Mouse (Mus musculus): ENCODE measurements around the gene Fstl3. TPM values are rescaled to one million over a fixed set of nuclear protein-coding genes. Genes with fewer than 3 reads are reported as not detected.

Fstl3 gene
- polyA plus RNA-seq, 1 experiment: 5.8 TPM

- Histone ChIP-seq H3K4me1 (ENCODE audit: control insufficient read depth, insufficient read depth, insufficient read length) (no peaks in the 10 kb centered on the region), H3K4me3 (ENCODE audit: extremely low read depth, insufficient read depth, insufficient read length) (no peak overlapping the region), H3K36me3 (ENCODE audit: control insufficient read depth, insufficient read depth, low read length) (no peaks in the 10 kb centered on the region), H3K27ac (ENCODE audit: insufficient read depth, low read length) (no peak overlapping the region), H3K27me3 (ENCODE audit: control insufficient read depth, insufficient read depth, low read length) (no peaks in the 10 kb centered on the region)
- 43% methylated on average over 15 of the region's 15 CpGs for WGBS
- peak; percentile 30 to 79 for DNase-seq (ENCODE audit: low read depth in 1 of 2, low spot score in 2 of 2)
- peak; percentile 97 for TF ChIP-seq CTCF (IDR thresholded peaks at IDR 0.05; ENCODE audit: extremely low read depth, insufficient read depth, insufficient read length, insufficient replicate concordance)
- TF ChIP-seq POLR2A (IDR thresholded peaks at IDR 0.05; ENCODE audit: low read depth, low read length): no peak
Observed at GRCm38 (mm10) chr10:79811736-79812637, 34.9 kb downstream of the Fstl3 start.

GRCm38 (mm10) chr10:79814271-79814842 is 37.3 kb downstream of the Fstl3 start:
- Histone ChIP-seq H3K36me3 (ENCODE audit: control insufficient read depth, insufficient read depth, low read length) (no peaks in the 10 kb centered on the region), H3K4me3 (ENCODE audit: extremely low read depth, insufficient read depth, insufficient read length) (no peak overlapping the region), H3K4me1 (ENCODE audit: control insufficient read depth, insufficient read depth, insufficient read length) (no peaks in the 10 kb centered on the region), H3K27ac (ENCODE audit: insufficient read depth, low read length) (no peak overlapping the region), H3K27me3 (ENCODE audit: control insufficient read depth, insufficient read depth, low read length) (no peaks in the 10 kb centered on the region)
- TF ChIP-seq POLR2A (IDR thresholded peaks at IDR 0.05; ENCODE audit: low read depth, low read length) (no peak), CTCF (IDR thresholded peaks at IDR 0.05; ENCODE audit: extremely low read depth, insufficient read depth, insufficient read length, insufficient replicate concordance) (no peak)
- 86% methylated on average over 5 of the region's 5 CpGs for WGBS
- DNase-seq (ENCODE audit: low read depth in 1 of 2, low spot score in 2 of 2): no peak

- Histone ChIP-seq H3K4me3 (ENCODE audit: extremely low read depth, insufficient read depth, insufficient read length) (no peak overlapping the region), H3K27ac (ENCODE audit: insufficient read depth, low read length) (no peak overlapping the region), H3K36me3 (ENCODE audit: control insufficient read depth, insufficient read depth, low read length) (no peaks in the 10 kb centered on the region), H3K27me3 (ENCODE audit: control insufficient read depth, insufficient read depth, low read length) (no peaks in the 10 kb centered on the region), H3K4me1 (ENCODE audit: control insufficient read depth, insufficient read depth, insufficient read length) (no peaks in the 10 kb centered on the region)
- WGBS: 90% methylated on average over 12 of the region's 12 CpGs
- no peak for DNase-seq (ENCODE audit: low read depth in 1 of 2, low spot score in 2 of 2)
- TF ChIP-seq POLR2A (IDR thresholded peaks at IDR 0.05; ENCODE audit: low read depth, low read length) (no peak), CTCF (IDR thresholded peaks at IDR 0.05; ENCODE audit: extremely low read depth, insufficient read depth, insufficient read length, insufficient replicate concordance) (no peak)
Observed at GRCm38 (mm10) chr10:79815671-79816494, 38.8 kb downstream of the Fstl3 start.

GRCm38 (mm10) chr10:79817111-79817510 is 40.0 kb downstream of the Fstl3 start:
- Histone ChIP-seq H3K4me1 (ENCODE audit: control insufficient read depth, insufficient read depth, insufficient read length) (no peaks in the 10 kb centered on the region), H3K27me3 (ENCODE audit: control insufficient read depth, insufficient read depth, low read length) (no peaks in the 10 kb centered on the region), H3K27ac (ENCODE audit: insufficient read depth, low read length) (no peak overlapping the region), H3K36me3 (ENCODE audit: control insufficient read depth, insufficient read depth, low read length) (no peaks in the 10 kb centered on the region), H3K4me3 (ENCODE audit: extremely low read depth, insufficient read depth, insufficient read length) (no peak overlapping the region)
- WGBS: 68% methylated on average over 2 of the region's 2 CpGs
- DNase-seq (ENCODE audit: low read depth in 1 of 2, low spot score in 2 of 2): no peak
- no peak for TF ChIP-seq POLR2A (IDR thresholded peaks at IDR 0.05; ENCODE audit: low read depth, low read length)
- TF ChIP-seq CTCF (IDR thresholded peaks at IDR 0.05; ENCODE audit: extremely low read depth, insufficient read depth, insufficient read length, insufficient replicate concordance): no peak

- 87% methylated on average over 4 of the region's 4 CpGs for WGBS
Observed at GRCm38 (mm10) chr10:79818225-79818624, 41.2 kb downstream of the Fstl3 start.

GRCm38 (mm10) chr10:79819606-79820005 is 42.5 kb downstream of the Fstl3 start:
- WGBS: 90% methylated on average over 17 of the region's 17 CpGs
- H3K4me1 ChIP-seq (ENCODE audit: control insufficient read depth, insufficient read depth, insufficient read length): no peaks in the 10 kb centered on the region
- H3K27ac ChIP-seq (ENCODE audit: insufficient read depth, low read length): no peak overlapping the region
- no peaks in the 10 kb centered on the region for H3K27me3 ChIP-seq (ENCODE audit: control insufficient read depth, insufficient read depth, low read length)
- TF ChIP-seq CTCF (IDR thresholded peaks at IDR 0.05; ENCODE audit: extremely low read depth, insufficient read depth, insufficient read length, insufficient replicate concordance) (no peak), POLR2A (IDR thresholded peaks at IDR 0.05; ENCODE audit: low read depth, low read length) (no peak)
- no peaks in the 10 kb centered on the region for H3K36me3 ChIP-seq (ENCODE audit: control insufficient read depth, insufficient read depth, low read length)
- no peak overlapping the region for H3K4me3 ChIP-seq (ENCODE audit: extremely low read depth, insufficient read depth, insufficient read length)
- DNase-seq (ENCODE audit: low read depth in 1 of 2, low spot score in 2 of 2): no peak

More at GRCm38 (mm10) chr10:79818225-79818624, 41.2 kb downstream of the Fstl3 start:
- no peaks in the 10 kb centered on the region for H3K4me1 ChIP-seq (ENCODE audit: control insufficient read depth, insufficient read depth, insufficient read length)
- H3K27ac ChIP-seq (ENCODE audit: insufficient read depth, low read length): no peak overlapping the region
- no peaks in the 10 kb centered on the region for H3K27me3 ChIP-seq (ENCODE audit: control insufficient read depth, insufficient read depth, low read length)
- H3K4me3 ChIP-seq (ENCODE audit: extremely low read depth, insufficient read depth, insufficient read length): no peak overlapping the region
- no peak for TF ChIP-seq CTCF (IDR thresholded peaks at IDR 0.05; ENCODE audit: extremely low read depth, insufficient read depth, insufficient read length, insufficient replicate concordance)
- TF ChIP-seq POLR2A (IDR thresholded peaks at IDR 0.05; ENCODE audit: low read depth, low read length): no peak
- DNase-seq (ENCODE audit: low read depth in 1 of 2, low spot score in 2 of 2): no peak
- H3K36me3 ChIP-seq (ENCODE audit: control insufficient read depth, insufficient read depth, low read length): no peaks in the 10 kb centered on the region
